Mouse (Mus musculus): ENCODE results near the gene Slc38a4. TPM values are rescaled to one million over a fixed set of nuclear protein-coding genes. Genes with fewer than 3 reads are reported as not detected.

The Slc38a4 gene
- total RNA-seq, 1 experiment from 2014 or later: not detected

DNA sequence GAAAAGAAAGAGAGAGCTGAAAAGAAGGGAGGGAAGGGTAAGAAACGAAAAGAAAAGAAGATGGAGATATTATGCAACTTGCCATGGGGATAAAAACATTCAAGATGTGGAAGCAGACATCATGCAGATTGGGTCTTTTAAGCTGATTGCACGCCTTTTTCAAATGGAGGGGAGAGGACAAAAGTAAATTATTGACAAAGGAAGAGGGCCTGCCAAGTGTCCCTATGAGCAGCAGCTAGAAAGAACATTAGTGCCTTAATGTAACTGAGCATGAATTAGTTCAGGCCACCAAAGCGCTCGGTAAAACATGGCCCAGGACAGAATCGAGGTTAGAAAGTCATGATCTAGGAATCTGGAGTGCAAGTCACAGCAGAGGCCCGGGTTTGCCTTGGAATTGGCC, 35.5 kb downstream of the Slc38a4 start:
- ATAC-seq (replicated peaks; ENCODE audit: low read depth, poor library complexity, severe bottlenecking): no peak

DNA sequence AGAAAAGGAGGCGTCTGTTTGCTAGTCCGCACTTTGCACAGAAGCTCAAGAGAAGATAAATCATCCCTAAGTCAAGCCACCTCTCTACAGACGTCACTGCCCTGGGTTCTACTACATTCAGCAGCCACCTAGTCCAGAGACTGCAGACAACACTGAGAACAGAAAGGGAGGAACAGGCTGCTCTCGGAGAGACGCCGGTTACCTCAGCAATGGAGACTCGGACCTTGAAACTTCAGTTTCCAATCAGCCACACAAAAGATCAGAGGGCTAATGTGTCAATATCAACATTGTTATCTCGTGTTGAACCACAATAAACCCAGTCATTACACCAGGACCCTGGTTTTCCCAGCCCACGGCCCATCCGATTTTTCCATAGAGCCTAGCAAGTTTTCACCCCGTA, 36.4 kb downstream of the Slc38a4 start:
- no peak for ATAC-seq (replicated peaks; ENCODE audit: low read depth, poor library complexity, severe bottlenecking)

DNA sequence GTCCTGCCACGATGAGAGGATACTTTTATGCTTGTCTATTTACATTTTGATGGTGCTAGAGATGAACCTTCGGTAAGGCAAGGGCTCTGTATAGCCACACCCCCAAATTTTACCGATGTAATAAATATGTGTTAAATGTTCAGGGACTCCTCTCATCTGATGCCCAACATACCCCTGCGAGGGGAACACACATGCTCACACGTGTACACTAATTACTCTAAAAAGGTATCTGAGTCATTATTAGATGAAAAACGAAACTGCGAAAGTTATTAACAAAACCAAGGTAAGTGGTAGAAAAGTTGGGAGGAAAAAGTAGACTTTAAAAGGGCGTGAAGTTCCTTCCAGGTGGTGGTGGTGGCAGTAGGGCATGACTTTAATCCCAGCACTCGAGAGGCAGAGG, 38.6 kb downstream of the Slc38a4 start:
- no peak for ATAC-seq (replicated peaks; ENCODE audit: low read depth, poor library complexity, severe bottlenecking)

DNA sequence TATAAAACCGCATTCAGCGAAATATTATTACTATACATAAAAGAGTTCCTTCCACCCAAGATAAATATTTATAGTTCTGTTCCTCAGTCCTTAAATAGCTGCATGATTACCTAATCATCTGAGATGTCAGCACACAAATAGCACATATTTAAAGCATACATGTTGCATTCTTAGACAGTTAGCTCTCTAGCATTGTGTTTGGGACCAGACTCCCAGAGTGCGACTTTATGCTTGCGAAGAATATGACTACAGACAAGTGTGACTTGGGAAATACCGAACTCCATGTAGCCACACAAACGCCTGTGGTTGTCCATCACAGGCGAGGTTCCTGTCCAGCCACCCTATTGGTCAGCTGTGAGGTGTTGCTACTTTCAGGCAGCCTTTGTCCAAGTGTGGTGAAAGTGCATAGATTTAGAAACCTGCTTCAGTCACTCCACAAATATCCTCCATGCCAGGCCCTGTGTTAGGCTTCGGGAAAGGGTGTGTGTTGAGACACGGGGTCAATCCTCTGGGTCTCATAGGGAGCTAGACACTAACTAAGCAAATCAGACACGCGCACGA, 40.6 kb downstream of the Slc38a4 start:
- no peak for ATAC-seq (replicated peaks; ENCODE audit: low read depth, poor library complexity, severe bottlenecking)

DNA sequence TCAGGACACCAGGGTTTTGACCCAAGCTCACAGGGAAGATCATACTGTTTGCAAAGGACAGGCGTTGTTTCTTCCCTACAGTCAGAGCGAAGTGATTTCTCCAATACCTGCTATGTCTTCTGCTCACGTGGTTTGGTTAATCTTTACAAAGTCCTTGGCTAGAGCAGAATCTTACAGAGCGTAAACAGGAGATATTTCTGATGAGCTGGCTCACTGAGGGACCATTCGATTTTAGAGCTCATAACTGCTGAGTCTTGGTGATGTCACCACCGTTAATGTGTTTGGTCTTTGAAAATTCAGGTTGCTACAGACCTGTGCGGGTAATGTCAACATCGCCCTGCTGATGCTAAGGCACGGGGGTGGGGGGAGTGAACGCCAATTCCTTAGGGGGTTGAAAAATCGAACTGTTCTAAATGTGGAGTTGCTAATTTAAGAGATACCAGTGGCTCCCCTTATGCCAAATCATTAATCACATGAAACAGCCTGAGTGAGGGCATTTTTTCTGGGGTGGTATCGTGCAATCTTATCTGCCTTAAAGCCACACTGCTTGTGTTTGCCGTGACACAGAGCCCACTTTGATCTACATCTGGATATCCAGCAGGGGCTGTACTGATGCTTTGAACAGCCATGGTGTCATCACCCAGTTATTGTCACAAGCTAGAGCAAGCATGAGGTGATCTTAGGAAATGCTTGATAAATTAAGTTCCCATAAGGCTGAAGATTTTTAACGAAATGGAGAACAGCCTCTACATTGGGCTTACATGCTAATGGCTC, 44.0 kb downstream of the Slc38a4 start:
- ATAC-seq (replicated peaks; ENCODE audit: low read depth, poor library complexity, severe bottlenecking): no peak

DNA sequence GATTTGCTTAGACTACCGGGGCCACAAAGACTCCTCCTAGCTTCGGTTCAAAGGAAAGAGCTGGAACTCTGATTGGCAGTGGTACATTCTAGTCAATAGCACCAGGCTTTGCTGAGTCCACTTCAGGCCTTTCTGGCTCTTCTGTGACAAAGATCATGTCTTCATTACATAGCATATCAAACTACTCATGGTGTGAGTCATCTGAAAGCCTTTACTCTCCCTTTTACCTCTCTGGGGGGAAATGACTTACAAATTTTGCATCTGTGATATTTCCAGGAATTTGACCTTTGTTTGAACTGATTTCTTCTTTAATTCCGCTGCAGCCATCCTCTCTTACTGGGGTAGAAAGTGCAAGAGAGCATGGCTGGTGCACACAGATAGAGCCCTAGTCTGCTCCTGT, 46.5 kb downstream of the Slc38a4 start:
- no peak for ATAC-seq (replicated peaks; ENCODE audit: low read depth, poor library complexity, severe bottlenecking)

DNA sequence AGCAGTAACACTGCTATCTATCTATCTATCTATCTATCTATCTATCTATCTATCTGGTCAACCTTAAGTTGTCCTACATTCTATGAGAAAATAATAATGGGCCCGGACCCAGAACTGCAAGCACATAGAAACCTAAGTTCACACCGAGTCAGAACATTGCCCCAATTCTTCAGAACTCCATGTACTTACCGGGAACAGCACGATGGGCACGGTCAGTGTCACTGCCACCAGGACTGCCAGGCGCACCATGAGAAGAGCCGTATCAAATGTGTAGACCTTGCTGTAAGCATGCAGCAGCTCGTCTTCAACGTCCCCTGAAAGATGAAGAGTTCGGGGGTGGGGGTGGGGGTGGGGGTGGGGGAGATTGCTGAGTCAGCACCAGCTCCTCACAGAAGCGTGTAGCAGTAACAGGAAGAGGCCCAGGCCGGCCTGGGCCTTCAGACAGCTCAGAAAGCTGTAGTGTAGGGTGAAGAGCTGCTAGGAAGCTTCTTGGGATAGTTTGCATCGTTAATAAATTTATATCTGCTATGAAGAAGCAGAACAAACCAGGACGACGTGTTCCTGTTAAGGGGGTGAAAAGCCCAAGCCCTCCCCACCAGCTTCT, 50.0 kb downstream of the Slc38a4 start:
- ATAC-seq (replicated peaks; ENCODE audit: low read depth, poor library complexity, severe bottlenecking): no peak

DNA sequence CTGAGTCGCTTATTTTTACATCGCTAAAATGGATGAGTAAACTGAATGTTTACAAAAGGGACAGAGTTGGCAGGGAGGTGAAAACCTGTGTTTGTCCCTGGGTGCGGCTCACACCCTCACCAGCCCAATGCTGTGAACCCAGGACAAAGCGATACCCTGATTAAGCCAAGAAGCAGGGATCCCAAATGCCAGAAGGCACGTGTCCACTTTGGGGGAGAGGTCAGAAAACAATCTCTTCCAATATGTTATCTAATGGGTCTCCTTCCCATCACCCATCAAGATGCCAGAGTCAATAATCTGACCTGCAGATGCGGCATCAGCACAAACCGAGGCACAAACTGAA, 51.3 kb downstream of the Slc38a4 start:
- no peak for ATAC-seq (replicated peaks; ENCODE audit: low read depth, poor library complexity, severe bottlenecking)

DNA sequence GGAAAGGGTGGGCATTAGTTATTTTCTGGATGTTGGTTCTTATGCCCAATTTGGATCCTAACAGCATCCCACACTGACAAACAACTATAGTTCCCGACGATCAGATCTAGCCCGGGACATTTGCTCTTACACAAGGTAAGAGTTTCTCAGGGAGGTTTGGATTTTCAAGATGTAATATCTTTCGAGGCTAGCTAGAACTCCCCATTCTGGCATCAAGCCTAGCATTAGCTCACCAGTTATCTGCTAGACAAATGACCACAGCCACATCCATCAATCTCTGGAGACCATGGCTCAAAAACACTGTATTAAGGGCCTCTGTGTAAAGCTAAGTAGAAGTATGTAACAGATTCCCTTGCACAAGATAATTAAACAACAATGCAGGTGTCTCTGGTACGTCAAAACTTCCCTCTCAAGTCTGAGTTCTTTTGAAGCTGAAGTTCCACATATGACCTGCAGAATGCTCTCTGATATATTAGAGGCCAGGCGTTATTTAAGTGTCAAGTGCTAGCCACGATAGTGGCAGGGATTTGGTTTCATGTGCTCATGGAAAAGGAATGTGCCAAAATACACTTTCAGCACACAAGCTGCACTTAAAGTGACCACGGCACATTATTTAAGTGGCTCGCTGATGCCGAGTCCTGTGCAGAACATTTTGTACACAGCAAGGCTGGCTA, 51.8 kb downstream of the Slc38a4 start:
- ATAC-seq (replicated peaks; ENCODE audit: low read depth, poor library complexity, severe bottlenecking): no peak

DNA sequence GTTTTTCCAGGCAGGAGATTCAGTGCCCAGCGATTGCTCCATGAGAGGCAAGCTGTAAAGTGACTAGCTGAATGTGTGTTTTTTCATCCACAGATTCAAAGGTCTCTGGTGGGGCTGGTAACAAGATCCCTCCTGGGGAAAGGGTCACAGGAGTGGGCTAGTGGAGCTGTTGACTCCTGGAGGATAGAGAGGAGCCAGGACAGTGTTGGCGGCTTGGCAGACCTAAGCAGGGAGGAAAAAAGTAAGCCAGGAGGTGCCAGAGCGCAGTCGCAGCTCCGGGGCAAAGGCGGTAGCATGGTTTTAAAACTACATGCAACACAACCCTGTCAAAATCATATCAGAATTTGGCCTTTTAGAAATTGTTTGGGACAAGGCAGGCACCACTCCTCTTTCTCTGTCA, 52.6 kb downstream of the Slc38a4 start:
- no peak for ATAC-seq (replicated peaks; ENCODE audit: low read depth, poor library complexity, severe bottlenecking)

DNA sequence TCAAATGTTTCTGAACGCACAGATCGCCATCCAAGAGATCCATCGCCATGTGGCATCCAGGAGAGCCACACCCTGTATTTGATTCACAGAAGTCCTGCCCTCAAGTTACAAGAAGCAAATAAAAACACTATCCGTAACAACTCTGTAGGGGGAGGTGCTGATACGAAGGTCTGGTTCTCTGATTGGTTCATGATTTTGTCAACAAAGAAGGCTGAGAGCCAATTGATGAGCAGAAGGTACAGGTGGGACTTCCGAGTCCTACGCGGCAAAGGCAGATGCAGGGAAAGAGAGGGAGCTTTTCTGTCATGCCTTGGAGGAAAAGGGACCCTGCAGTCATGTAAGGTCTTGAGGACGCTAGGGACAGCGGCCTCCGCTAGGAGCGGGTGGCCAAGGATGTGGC, 53.0 kb downstream of the Slc38a4 start:
- no peak for ATAC-seq (replicated peaks; ENCODE audit: low read depth, poor library complexity, severe bottlenecking)

DNA sequence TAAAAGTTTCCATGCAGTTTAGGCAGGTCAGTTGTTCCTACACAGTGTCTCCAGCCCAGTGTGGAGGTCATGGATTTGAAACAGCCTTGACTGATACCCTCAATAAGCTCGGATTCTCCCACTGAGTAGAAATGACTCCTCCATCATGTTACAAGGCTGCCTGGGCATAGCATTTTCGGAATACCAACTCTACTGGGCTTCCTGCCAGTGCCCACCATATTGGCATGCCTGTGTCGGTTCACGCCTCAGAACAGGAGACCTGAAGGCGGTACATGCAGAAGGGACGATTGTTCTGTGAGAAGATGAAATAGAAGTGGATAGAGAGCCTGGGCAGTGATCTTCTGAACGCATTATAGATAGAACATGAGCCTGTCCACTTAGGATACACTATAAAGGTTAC, 53.9 kb downstream of the Slc38a4 start:
- ATAC-seq (replicated peaks; ENCODE audit: low read depth, poor library complexity, severe bottlenecking): no peak

DNA sequence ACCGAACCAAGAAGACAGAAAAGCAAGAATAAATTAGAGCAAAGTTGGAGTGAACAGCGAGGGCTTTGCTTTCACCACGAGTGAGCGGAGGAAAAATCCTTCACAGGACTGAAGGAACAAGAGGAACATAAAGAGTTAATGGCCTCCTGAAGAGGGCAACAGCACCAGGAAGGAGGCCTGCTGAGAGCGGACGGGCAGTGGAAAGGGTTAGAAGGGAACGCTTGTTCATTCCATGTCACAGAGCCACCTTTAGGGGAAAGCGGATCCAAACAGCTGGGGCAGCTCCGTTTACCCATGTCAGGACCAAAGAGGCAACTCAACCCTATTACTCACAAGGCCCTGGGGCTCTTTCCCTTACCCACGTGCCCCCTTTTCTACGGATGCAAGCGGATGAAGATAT, 54.3 kb downstream of the Slc38a4 start:
- no peak for ATAC-seq (replicated peaks; ENCODE audit: low read depth, poor library complexity, severe bottlenecking)

DNA sequence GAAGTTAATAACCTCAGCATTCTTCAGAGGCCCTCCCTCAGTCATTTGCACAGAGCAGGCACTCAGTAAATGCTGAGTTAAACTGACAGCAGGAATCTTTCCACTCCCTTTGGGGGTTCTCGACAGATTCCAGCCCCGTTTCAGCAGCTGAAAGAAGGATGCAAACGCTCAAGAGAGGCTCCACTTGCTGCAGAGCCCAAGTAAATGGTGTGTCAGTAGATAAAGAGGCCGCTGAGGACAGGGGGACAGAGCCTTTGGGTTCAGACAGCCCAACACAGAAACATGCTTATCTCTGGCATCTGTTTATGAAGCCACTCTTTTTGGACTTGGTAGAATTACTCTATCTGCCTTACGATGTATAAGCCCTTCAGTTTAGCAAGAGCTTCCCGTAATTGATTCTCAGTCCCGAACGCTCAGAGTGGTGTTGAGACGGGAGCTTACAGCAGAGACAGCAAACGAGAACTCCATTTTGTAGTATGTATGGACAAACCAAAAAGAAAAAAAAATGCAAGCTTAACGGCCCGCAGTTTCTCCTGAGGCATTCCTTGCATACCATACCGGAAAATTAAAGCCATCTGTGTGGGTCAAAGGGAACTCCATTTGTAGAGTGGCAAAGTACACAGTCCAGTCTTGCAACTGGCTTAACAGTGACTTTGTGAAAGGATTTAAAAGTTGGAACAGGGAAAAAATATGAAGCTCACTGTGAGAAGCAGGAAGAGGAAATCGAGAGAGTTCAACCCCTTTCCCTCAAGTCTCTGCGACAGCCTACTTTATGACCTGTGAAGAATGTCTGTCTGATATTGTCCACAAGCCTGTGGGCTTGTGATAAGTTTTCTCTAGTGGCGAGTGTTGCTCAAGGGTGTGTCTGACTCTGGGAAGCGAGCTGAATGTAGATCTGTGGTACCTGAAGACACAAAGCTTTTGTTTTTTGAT, 55.2 kb downstream of the Slc38a4 start:
- ATAC-seq (replicated peaks; ENCODE audit: low read depth, poor library complexity, severe bottlenecking): no peak

DNA sequence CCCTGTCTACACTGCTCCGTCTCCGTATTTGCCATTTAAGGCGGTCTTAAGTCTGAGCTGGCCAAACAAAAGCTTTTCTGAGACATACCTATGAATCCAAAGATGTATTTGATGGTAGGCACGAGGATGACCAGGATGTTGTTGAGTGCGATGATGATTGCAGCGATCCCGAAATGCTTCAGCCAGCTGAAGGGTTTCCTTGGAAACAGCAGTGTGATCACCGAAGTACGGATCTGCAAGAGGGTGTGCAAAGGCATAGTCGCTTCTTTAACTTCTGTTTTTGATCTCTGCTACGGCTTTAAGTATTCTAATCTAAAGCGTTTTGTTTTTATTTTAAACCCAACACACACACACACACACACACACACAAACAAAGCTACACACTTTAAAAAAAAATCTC, 56.4 kb downstream of the Slc38a4 start:
- ATAC-seq (replicated peaks; ENCODE audit: low read depth, poor library complexity, severe bottlenecking): no peak

DNA sequence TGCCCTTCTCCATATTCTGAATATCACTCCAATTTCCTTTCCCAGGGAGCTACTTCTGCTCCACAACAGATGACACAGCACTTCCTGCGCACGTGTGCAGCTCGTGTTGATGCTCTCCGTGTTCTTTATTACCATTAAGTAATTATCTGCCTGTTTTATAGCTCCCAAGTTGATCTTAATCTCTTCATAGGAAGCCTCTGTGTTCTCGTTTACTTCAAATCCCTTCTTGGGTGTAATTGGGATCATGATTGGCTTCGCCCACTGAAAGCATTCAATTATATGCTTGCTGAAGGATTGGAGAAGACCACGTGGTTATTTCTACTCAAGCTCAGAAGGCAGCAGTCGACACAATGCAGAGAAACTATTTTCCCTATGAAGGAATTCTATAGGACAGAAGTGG, 70.1 kb downstream of the Slc38a4 start:
- no peak for ATAC-seq (replicated peaks; ENCODE audit: low read depth, poor library complexity, severe bottlenecking)

DNA sequence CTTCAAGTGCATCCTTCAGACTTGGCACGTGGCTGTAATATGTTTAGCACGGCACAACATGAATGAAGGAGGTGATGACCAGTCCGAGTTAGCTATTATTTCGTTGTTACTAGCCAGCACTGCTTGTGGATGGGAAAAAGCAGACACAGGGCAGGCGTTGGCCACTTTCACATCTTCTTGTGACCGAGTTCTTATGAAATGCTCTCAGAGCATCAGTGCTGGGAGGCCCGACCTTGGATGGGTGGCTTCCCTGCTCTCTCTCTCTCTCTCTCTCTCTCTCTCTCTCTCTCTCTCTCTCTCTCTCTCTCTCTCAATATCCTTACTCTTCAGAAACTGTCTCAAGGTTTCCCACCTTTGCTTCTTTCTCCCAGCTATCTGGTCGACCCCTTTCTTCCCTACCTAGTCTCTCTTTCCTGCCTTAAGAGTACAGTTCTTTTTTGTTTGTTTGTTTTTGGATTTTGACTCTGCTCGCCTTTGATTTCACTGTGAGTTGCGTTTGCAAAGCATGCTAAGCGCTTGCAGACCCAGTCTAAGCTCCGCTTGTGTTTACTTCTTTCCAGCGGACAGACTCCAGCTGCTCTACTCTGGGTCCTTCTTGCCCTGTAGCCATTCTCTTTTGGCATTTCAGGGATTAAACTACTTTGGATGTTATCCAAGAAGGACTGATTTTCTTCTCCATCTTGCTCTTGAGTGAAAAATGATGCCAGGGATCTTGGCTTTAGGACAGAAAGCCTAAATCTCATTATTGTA, 72.0 kb downstream of the Slc38a4 start:
- no peak for ATAC-seq (replicated peaks; ENCODE audit: low read depth, poor library complexity, severe bottlenecking)

DNA sequence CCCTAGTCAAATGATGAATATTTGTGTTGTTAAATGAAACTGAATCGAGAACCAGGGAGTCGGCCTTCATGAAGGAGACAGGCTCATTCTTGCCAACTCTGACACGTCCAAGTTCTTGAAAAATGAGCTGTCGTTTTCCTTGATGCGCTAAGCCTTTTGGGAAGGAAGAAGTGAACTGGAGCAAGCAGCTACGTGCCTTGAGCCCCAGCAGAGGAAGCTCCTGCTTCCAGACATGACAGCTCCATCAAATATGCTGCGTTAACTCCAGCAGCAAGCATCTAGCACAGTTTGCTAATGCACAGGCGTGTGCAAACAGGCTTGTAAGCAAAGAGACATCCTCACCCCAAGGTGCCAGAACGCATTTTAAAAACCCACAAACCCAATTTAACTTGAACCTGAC, 80.6 kb downstream of the Slc38a4 start:
- ATAC-seq (replicated peaks; ENCODE audit: low read depth, poor library complexity, severe bottlenecking): no peak

DNA sequence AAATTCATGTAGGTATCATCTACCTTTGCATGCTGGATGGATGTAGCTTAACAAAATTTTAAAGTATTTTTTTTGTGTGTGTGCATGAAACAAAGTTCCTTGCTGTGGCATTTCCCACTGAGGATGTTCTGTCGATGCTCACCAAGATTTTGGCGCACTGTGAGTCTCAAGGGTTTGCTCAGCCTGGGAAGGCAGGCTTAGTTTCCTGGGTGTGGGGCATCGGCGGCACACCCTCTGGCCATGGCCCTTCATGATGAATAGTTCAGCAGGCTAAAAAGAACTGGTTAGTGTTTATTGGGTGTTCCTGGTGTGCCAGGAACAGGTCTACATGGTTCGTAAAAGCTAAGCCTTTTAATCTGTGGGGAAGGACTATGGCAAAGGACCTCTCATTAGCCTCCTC, 81.6 kb downstream of the Slc38a4 start:
- ATAC-seq (replicated peaks; ENCODE audit: low read depth, poor library complexity, severe bottlenecking): no peak

DNA sequence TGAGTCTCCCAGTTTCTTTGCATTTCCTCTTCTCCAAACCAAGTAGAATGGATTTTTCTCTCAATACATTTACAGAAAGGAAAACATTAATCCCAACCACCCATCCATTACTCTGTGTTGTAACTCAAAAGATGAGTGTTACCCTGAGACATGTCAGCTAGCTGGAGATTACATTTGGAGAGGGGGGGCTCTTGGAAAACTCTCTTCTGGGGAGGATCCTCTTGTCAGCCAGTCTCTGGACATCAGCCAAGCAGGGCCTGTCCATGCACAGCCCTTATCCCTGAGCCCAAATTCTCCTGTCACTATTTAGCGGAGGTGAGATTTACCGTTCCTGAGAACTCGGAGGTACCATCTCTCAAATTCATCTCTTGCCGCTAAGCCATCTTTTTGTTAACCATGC, 82.4 kb downstream of the Slc38a4 start:
- ATAC-seq (replicated peaks; ENCODE audit: low read depth, poor library complexity, severe bottlenecking): no peak

Measured in common myeloid progenitor, adult 5-6 weeks (primary cell).